Mouse (Mus musculus) CD8-positive naive resting alpha-beta T cell, adult 57 days (primary cell): Measurements from ENCODE around the gene Mlh1. TPM values are rescaled to one million over a fixed set of nuclear protein-coding genes. Genes with fewer than 3 reads are reported as not detected.

Source experiments
- total RNA-seq: library from RNA; stranded (reverse); gene quantifications from one replicate; pipeline ENCODE4 v1.2.4, GENCODE M21; 2023

The Mlh1 gene
- 54.6 TPM for total RNA-seq

GRCm38 (mm10) chr9:111271434-111272160 lies at the start of gene Mlh1, which contains the start of gene Epm2aip1:
Gene Mlh1, minus strand, starts transcription at chr9:111271791.
Gene Epm2aip1, plus strand, starts transcription at chr9:111271929.

GRCm38 (mm10) chr9:111311031-111311842 lies 39.6 kb upstream of the Mlh1 start, which contains the start of gene Trank1:
Gene Trank1, plus strand, starts transcription at chr9:111311739.

Other genes with a start within 250 kb of the Mlh1 start
- 7.6 TPM for gene Ccrl2, start 214.3 kb downstream of the Mlh1 start, total RNA-seq
- gene Lrrfip2, start 154.2 kb downstream of the Mlh1 start, total RNA-seq: 15.6 TPM
- gene Epm2aip1, start 138 bp upstream of the Mlh1 start, total RNA-seq: 29.4 TPM
- not detected for gene Trank1, start 39.9 kb upstream of the Mlh1 start, total RNA-seq
- gene Dclk3, start 167.3 kb upstream of the Mlh1 start, total RNA-seq: not detected